Mouse (Mus musculus) hematopoietic stem cell, adult 5-6 weeks (primary cell): ENCODE data around the gene Slc27a1. TPM values are rescaled to one million over a fixed set of nuclear protein-coding genes. Genes with fewer than 3 reads are reported as not detected.
A peak's percentile ranks its signal among the peaks of the same experiment; 100 is the strongest.

ENCODE experiments used
- ATAC-seq, 2 experiments: fragments of 125-278 bp in 1 of 2; replicated peaks in 1 of 2; 2 replicates each; pipeline ENCODE4 v1.8.0; 2016 to 2017; ENCODE audit warnings: inconsistent platforms in 2 of 2, mild to moderate bottlenecking in 2 of 2, moderate number of reproducible peaks in 2 of 2, low read depth in 1 of 2, moderate TSS enrichment in 1 of 2; ENCODE audit not compliant: low FRiP score in 2 of 2, poor library complexity in 2 of 2, severe bottlenecking in 2 of 2, insufficient read depth in 1 of 2, low TSS enrichment in 1 of 2
- total RNA-seq: library from RNA; stranded (forward); fragments of 172-1452, 232-1000 nt; gene quantifications from 2 replicates; pipeline ENCODE4 v1.2.3, GENCODE M21; 2017

The Slc27a1 gene
- total RNA-seq, 1 experiment from 2014 or later, result 13.3 TPM

- ATAC-seq, result 0 out of 4 replicates have a peak, but pooled peaks of 1 of the 2 experiments have one; percentile 15
These were observed 28.1 kb downstream of the Slc27a1 start for GRCm38 (mm10) chr8:71596798-71597197.

- ATAC-seq, result no peak
These were observed 28.8 kb downstream of the Slc27a1 start, which contains the start of gene Fam129c for GRCm38 (mm10) chr8:71597451-71597850. TSS of gene Fam129c (plus strand) at chr8:71597648.

GRCm38 (mm10) chr8:71598375-71598774 lies 29.7 kb downstream of the Slc27a1 start:
- ATAC-seq, result no peak

GRCm38 (mm10) chr8:71598841-71599240 lies 30.2 kb downstream of the Slc27a1 start:
- no peak for ATAC-seq

GRCm38 (mm10) chr8:71601939-71602665 lies 33.4 kb downstream of the Slc27a1 start:
- ATAC-seq, result peak; percentile 22 to 24; a peak in 2 of 4 replicates

GRCm38 (mm10) chr8:71602666-71603334 lies 34.1 kb downstream of the Slc27a1 start:
- peak; percentile 23 to 46; a peak in 3 of 4 replicates for ATAC-seq

GRCm38 (mm10) chr8:71604021-71604420 lies 35.3 kb downstream of the Slc27a1 start:
- no peak for ATAC-seq

GRCm38 (mm10) chr8:71610822-71611651 lies 42.4 kb downstream of the Slc27a1 start, which contains the start of gene Colgalt1:
TSS of gene Colgalt1 (plus strand) at chr8:71610998.
- ATAC-seq, result peak; percentile 97

GRCm38 (mm10) chr8:71612141-71612540 lies 43.5 kb downstream of the Slc27a1 start:
- ATAC-seq, result no peak

GRCm38 (mm10) chr8:71613418-71613817 lies 44.7 kb downstream of the Slc27a1 start:
- peak; percentile 15 to 57; a peak in 3 of 4 replicates for ATAC-seq

- ATAC-seq, result no peak
These were observed 51.1 kb downstream of the Slc27a1 start for GRCm38 (mm10) chr8:71619786-71620185.

- no peak for ATAC-seq
These were observed 56.4 kb downstream of the Slc27a1 start for GRCm38 (mm10) chr8:71625088-71625487.

- no peak for ATAC-seq
These were observed 58.1 kb downstream of the Slc27a1 start for GRCm38 (mm10) chr8:71626753-71627152.

- ATAC-seq, result no peak
These were observed 58.8 kb downstream of the Slc27a1 start for GRCm38 (mm10) chr8:71627265-71628099.

- ATAC-seq, result peak; percentile 30 to 36
These were observed 59.9 kb downstream of the Slc27a1 start for GRCm38 (mm10) chr8:71628396-71629095.

- peak; percentile 54 to 67 for ATAC-seq
These were observed 60.5 kb downstream of the Slc27a1 start for GRCm38 (mm10) chr8:71629096-71629697.
